Mouse (Mus musculus): ENCODE results near the gene Pcdh9. TPM values are rescaled to one million over a fixed set of nuclear protein-coding genes. Genes with fewer than 3 reads are reported as not detected.

Gene Pcdh9
- polyA plus RNA-seq, 1 experiment from 2014 or later = 6.3 TPM

DNA sequence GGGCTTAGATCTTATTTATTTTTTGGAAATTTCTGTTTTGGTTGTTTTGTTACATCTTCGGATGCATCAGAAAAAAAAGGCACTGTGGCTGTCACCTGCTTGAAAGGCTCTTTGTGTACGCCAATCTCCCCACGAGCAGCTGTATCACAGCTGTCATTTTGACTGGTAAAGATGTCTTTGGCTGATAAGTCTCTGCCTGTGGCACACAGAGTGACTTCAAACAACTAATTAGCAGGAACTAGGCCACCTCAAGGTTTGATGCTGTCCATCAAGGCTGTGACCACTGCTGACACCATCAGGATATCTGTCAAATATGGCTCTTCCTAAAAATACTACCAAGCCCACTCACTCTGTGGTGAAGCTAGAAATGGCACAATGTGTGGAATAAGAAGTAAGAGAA lies 336.7 kb downstream of the Pcdh9 start:
- no peaks in the 10 kb centered on the region for H3K27me3 ChIP-seq (ENCODE audit: control insufficient read depth, insufficient read depth, low read length)
- no peaks in the 10 kb centered on the region for H3K36me3 ChIP-seq (ENCODE audit: control insufficient read depth, insufficient read depth)
- H3K4me3 ChIP-seq (ENCODE audit: low read length) = no peak overlapping the region
- WGBS = 57% methylated on average over 3 of the region's 3 CpGs
- H3K27ac ChIP-seq (ENCODE audit: low read length) = no peak overlapping the region
- no peaks in the 10 kb centered on the region for H3K9me3 ChIP-seq (replicated peaks; ENCODE audit: control insufficient read depth, low read length)
- H3K4me2 ChIP-seq (ENCODE audit: low read depth, low read length) = no peak overlapping the region
- no peaks in the 10 kb centered on the region for H3K4me1 ChIP-seq (ENCODE audit: control insufficient read depth, insufficient read depth, low read length)
- no peak overlapping the region for H3K9ac ChIP-seq (ENCODE audit: low read length)
- ATAC-seq (replicated peaks; ENCODE audit: extremely low read depth, insufficient read depth, low FRiP score) = no peak

DNA sequence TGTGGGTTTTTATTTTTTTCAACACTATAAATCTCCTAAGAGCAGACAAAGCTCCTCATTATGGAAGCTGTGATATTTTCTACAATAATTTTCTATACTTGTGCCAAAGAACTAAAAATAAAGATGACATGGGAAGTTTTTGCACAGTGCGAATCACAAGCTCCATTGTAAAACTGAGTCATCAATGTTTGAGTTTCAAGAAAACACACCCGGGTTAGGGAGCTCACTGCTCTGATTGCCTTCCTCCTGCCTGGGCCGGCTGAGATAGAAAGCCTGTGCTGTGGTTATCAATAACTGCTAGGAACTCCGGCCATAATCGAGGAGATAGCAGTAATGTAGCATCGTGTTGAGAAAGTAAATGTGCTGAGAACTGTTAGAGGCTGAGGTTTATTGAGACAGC lies 344.9 kb downstream of the Pcdh9 start:
- WGBS = 51% methylated on average over 6 of the region's 6 CpGs
- ATAC-seq (replicated peaks; ENCODE audit: extremely low read depth, insufficient read depth, low FRiP score) = no peak
- H3K4me3 ChIP-seq (ENCODE audit: low read length) = no peak overlapping the region
- H3K4me2 ChIP-seq (ENCODE audit: low read depth, low read length) = no peak overlapping the region
- H3K4me1 ChIP-seq (ENCODE audit: control insufficient read depth, insufficient read depth, low read length) = no peaks in the 10 kb centered on the region
- H3K36me3 ChIP-seq (ENCODE audit: control insufficient read depth, insufficient read depth) = no peaks in the 10 kb centered on the region
- H3K9ac ChIP-seq (ENCODE audit: low read length) = no peak overlapping the region
- H3K9me3 ChIP-seq (replicated peaks; ENCODE audit: control insufficient read depth, low read length) = no peaks in the 10 kb centered on the region
- no peak overlapping the region for H3K27ac ChIP-seq (ENCODE audit: low read length)
- no peaks in the 10 kb centered on the region for H3K27me3 ChIP-seq (ENCODE audit: control insufficient read depth, insufficient read depth, low read length)

- Histone ChIP-seq H3K36me3 (ENCODE audit: control insufficient read depth, insufficient read depth) (no peaks in the 10 kb centered on the region), H3K9ac (ENCODE audit: low read length) (no peak overlapping the region), H3K27ac (ENCODE audit: low read length) (no peak overlapping the region), H3K4me2 (ENCODE audit: low read depth, low read length) (no peak overlapping the region), H3K4me3 (ENCODE audit: low read length) (no peak overlapping the region), H3K4me1 (ENCODE audit: control insufficient read depth, insufficient read depth, low read length) (no peaks in the 10 kb centered on the region), H3K9me3 (replicated peaks; ENCODE audit: control insufficient read depth, low read length) (no peaks in the 10 kb centered on the region), H3K27me3 (ENCODE audit: control insufficient read depth, insufficient read depth, low read length) (no peaks in the 10 kb centered on the region)
- WGBS = 83% methylated on average over 11 of the region's 11 CpGs
- ATAC-seq (replicated peaks; ENCODE audit: extremely low read depth, insufficient read depth, low FRiP score) = no peak
These were observed 346.4 kb downstream of the Pcdh9 start for GRCm38 (mm10) chr14:93543970-93544627.

DNA sequence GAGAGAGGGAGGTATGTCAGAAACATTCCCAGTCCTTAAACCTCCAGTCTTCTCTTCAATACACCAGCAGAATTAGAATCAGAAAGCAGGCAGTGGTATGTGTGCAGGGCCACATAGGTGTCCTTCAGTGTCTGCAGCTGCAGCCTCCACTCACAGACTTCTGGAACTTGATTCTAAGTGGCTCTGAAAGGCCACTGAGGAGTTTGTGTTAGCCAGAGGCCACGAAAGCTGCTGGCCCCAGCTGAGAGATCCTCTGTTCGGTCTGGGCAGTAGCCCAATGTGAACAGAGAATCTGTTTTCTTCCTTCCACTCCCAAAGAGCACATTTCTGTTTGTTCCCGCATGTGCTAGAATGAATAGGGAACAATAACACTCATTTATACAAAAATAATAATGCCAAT lies 346.9 kb downstream of the Pcdh9 start:
- ATAC-seq (replicated peaks; ENCODE audit: extremely low read depth, insufficient read depth, low FRiP score) = no peak
- H3K4me1 ChIP-seq (ENCODE audit: control insufficient read depth, insufficient read depth, low read length) = no peaks in the 10 kb centered on the region

DNA sequence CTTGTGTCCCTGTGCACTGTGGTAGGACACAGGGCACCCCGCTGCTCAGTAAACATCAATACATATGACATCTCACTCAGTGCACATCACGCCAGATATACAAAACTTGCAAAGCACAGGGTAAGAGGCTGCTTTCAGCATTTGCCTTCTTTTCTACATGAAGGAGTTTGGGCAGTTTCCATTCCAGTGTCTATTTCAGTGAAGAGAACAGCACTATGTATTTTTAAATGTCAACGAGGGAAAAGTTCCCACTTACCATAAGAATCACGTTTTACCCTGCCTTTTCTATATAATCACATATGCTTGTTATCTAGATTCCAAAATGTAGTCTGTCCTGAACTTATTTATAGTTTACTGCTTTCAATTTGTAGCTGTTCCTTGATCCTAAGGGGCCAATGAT lies 355.6 kb downstream of the Pcdh9 start:
- Histone ChIP-seq H3K36me3 (ENCODE audit: control insufficient read depth, insufficient read depth) (no peaks in the 10 kb centered on the region), H3K27ac (ENCODE audit: low read length) (no peak overlapping the region), H3K9ac (ENCODE audit: low read length) (no peak overlapping the region), H3K9me3 (replicated peaks; ENCODE audit: control insufficient read depth, low read length) (no peaks in the 10 kb centered on the region), H3K4me3 (ENCODE audit: low read length) (no peak overlapping the region), H3K4me2 (ENCODE audit: low read depth, low read length) (no peak overlapping the region), H3K27me3 (ENCODE audit: control insufficient read depth, insufficient read depth, low read length) (no peaks in the 10 kb centered on the region), H3K4me1 (ENCODE audit: control insufficient read depth, insufficient read depth, low read length) (no peaks in the 10 kb centered on the region)
- WGBS = 71% methylated on average over 4 of the region's 4 CpGs
- ATAC-seq (replicated peaks; ENCODE audit: extremely low read depth, insufficient read depth, low FRiP score) = no peak

More for the DNA sequence above, 346.9 kb downstream of the Pcdh9 start:
- no peaks in the 10 kb centered on the region for H3K27me3 ChIP-seq (ENCODE audit: control insufficient read depth, insufficient read depth, low read length)
- no peaks in the 10 kb centered on the region for H3K36me3 ChIP-seq (ENCODE audit: control insufficient read depth, insufficient read depth)
- WGBS = 72% methylated on average over 3 of the region's 3 CpGs
- no peak overlapping the region for H3K4me3 ChIP-seq (ENCODE audit: low read length)
- no peak overlapping the region for H3K4me2 ChIP-seq (ENCODE audit: low read depth, low read length)
- no peak overlapping the region for H3K9ac ChIP-seq (ENCODE audit: low read length)
- no peaks in the 10 kb centered on the region for H3K9me3 ChIP-seq (replicated peaks; ENCODE audit: control insufficient read depth, low read length)
- no peak overlapping the region for H3K27ac ChIP-seq (ENCODE audit: low read length)

DNA sequence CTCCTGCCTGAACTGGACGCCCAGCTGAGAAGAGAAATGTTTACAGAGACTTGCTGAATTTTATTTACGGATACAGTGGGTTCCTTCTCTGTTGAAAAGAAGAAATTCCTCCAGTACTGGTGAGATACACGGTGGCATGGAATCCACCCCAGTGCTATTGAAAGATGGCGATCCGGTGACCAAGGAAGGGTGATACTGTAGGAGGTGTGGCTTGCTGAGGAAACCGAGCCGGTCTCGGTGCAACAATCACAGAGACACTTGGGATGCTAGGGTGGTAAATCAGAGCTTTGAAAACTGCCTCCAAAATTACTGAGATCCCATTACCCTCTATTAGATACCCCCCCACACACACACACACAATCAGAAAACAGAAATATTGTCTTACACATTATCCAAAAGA lies 367.0 kb downstream of the Pcdh9 start:
- no peaks in the 10 kb centered on the region for H3K27me3 ChIP-seq (ENCODE audit: control insufficient read depth, insufficient read depth, low read length)
- no peaks in the 10 kb centered on the region for H3K36me3 ChIP-seq (ENCODE audit: control insufficient read depth, insufficient read depth)
- H3K9ac ChIP-seq (ENCODE audit: low read length) = no peak overlapping the region
- H3K4me3 ChIP-seq (ENCODE audit: low read length) = no peak overlapping the region
- WGBS = 70% methylated on average over 8 of the region's 8 CpGs
- H3K9me3 ChIP-seq (replicated peaks; ENCODE audit: control insufficient read depth, low read length) = peaks cover 2% of the 10 kb centered on the region; the same call in 1 of the 2 replicates
- H3K4me2 ChIP-seq (ENCODE audit: low read depth, low read length) = no peak overlapping the region
- H3K27ac ChIP-seq (ENCODE audit: low read length) = no peak overlapping the region
- H3K4me1 ChIP-seq (ENCODE audit: control insufficient read depth, insufficient read depth, low read length) = peaks cover 4% of the 10 kb centered on the region; the same call in 1 of the 2 replicates
- ATAC-seq (replicated peaks; ENCODE audit: extremely low read depth, insufficient read depth, low FRiP score) = no peak

DNA sequence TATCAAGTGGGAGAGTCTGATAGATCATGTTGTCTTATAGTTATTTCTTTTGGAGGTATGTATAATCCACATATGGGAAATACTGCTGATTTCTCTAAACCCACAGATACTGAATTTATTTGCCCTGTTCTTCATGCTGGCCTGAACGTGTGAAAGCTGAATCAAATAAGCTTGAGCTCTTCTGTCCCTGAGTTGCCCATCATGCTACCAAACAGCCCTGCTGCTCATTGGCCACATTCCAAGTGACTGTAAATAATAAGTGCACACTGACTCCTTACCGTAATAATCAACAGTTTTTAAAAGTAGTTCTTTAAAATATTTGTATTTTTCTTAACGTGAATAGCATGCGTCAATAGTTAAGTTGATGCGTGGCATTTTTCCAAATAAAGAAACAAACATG lies 370.3 kb downstream of the Pcdh9 start:
- ATAC-seq (replicated peaks; ENCODE audit: extremely low read depth, insufficient read depth, low FRiP score) = no peak
- Histone ChIP-seq H3K4me1 (ENCODE audit: control insufficient read depth, insufficient read depth, low read length) (peaks cover 4% of the 10 kb centered on the region; the same call in 1 of the 2 replicates), H3K27ac (ENCODE audit: low read length) (no peak overlapping the region), H3K4me3 (ENCODE audit: low read length) (no peak overlapping the region), H3K27me3 (ENCODE audit: control insufficient read depth, insufficient read depth, low read length) (no peaks in the 10 kb centered on the region), H3K36me3 (ENCODE audit: control insufficient read depth, insufficient read depth) (no peaks in the 10 kb centered on the region), H3K4me2 (ENCODE audit: low read depth, low read length) (no peak overlapping the region), H3K9ac (ENCODE audit: low read length) (no peak overlapping the region), H3K9me3 (replicated peaks; ENCODE audit: control insufficient read depth, low read length) (no peaks in the 10 kb centered on the region)
- 78% methylated on average over 5 of the region's 5 CpGs for WGBS

- Histone ChIP-seq H3K4me2 (ENCODE audit: low read depth, low read length) (no peak overlapping the region), H3K4me1 (ENCODE audit: control insufficient read depth, insufficient read depth, low read length) (no peaks in the 10 kb centered on the region), H3K36me3 (ENCODE audit: control insufficient read depth, insufficient read depth) (no peaks in the 10 kb centered on the region), H3K9ac (ENCODE audit: low read length) (no peak overlapping the region), H3K27ac (ENCODE audit: low read length) (no peak overlapping the region), H3K9me3 (replicated peaks; ENCODE audit: control insufficient read depth, low read length) (no peaks in the 10 kb centered on the region), H3K4me3 (ENCODE audit: low read length) (no peak overlapping the region), H3K27me3 (ENCODE audit: control insufficient read depth, insufficient read depth, low read length) (no peaks in the 10 kb centered on the region)
- no peak for ATAC-seq (replicated peaks; ENCODE audit: extremely low read depth, insufficient read depth, low FRiP score)
- 78% methylated on average over 3 of the region's 3 CpGs for WGBS
These were observed 373.8 kb downstream of the Pcdh9 start for GRCm38 (mm10) chr14:93516679-93517078.

- no peaks in the 10 kb centered on the region for H3K4me1 ChIP-seq (ENCODE audit: control insufficient read depth, insufficient read depth, low read length)
These were observed 384.4 kb downstream of the Pcdh9 start for GRCm38 (mm10) chr14:93506107-93506506.

More at GRCm38 (mm10) chr14:93506107-93506506, 384.4 kb downstream of the Pcdh9 start:
- ATAC-seq (replicated peaks; ENCODE audit: extremely low read depth, insufficient read depth, low FRiP score) = no peak
- no peak overlapping the region for H3K4me3 ChIP-seq (ENCODE audit: low read length)
- H3K9ac ChIP-seq (ENCODE audit: low read length) = no peak overlapping the region
- no peaks in the 10 kb centered on the region for H3K27me3 ChIP-seq (ENCODE audit: control insufficient read depth, insufficient read depth, low read length)
- H3K36me3 ChIP-seq (ENCODE audit: control insufficient read depth, insufficient read depth) = no peaks in the 10 kb centered on the region
- no peak overlapping the region for H3K27ac ChIP-seq (ENCODE audit: low read length)
- no peaks in the 10 kb centered on the region for H3K9me3 ChIP-seq (replicated peaks; ENCODE audit: control insufficient read depth, low read length)
- H3K4me2 ChIP-seq (ENCODE audit: low read depth, low read length) = no peak overlapping the region
